ENCODE assay signal across 18 mouse cellular contexts in genomic region chr13:41663501-41664195, GRCm38 (mm10). TPM values are rescaled to one million over a fixed set of nuclear protein-coding genes. Genes with fewer than 3 reads are reported as not detected.
DNase-seq lines count a peak whose midpoint lies in the region; ATAC-seq and TF ChIP-seq lines count a peak whose summit lies in the region.
"Had no signal": no experiment of that assay in that cellular context is flagged by ENCODE, and none has a peak within 500 bp of the region (broad histone marks: within the 10 kb centered on the region; RNA-seq: fewer than 3 reads in every experiment).

No protein-coding gene starts in this region.

- H3K4me3 ChIP-seq in heart, embryonic 15.5 days, result no peak overlapping the region
- no peak overlapping the region for H3K4me3 ChIP-seq in heart, adult 2 months
- H3K4me3 ChIP-seq in midbrain, embryonic 11.5 days (ENCODE audit: low read depth, low read length), result no peak overlapping the region
- H3K4me3 ChIP-seq in midbrain, embryonic 13.5 days (replicated peaks), result no peak overlapping the region
- no peak overlapping the region for H3K4me3 ChIP-seq in forebrain, embryonic 15.5 days
- H3K4me3 ChIP-seq: embryonic facial prominence, embryonic 13.5 days; left cerebral cortex, adult 2 months; midbrain, embryonic 12.5 days; neural tube, embryonic 12.5 days had no signal

- WGBS in heart, embryonic 15.5 days, result 90% methylated on average over 14 of the region's 14 CpGs
- 90% methylated on average over 14 of the region's 14 CpGs for WGBS in heart, adult 2 months
- WGBS in midbrain, embryonic 11.5 days, result 92% methylated on average over 14 of the region's 14 CpGs
- 90% methylated on average over 14 of the region's 14 CpGs for WGBS in midbrain, embryonic 13.5 days
- WGBS in forebrain, embryonic 15.5 days, result 88% methylated on average over 14 of the region's 14 CpGs

- H3K9me3 ChIP-seq in heart, embryonic 15.5 days (replicated peaks), result no peaks in the 10 kb centered on the region
- H3K9me3 ChIP-seq in midbrain, embryonic 11.5 days (ENCODE audit: control insufficient read depth, low read length), result no peaks in the 10 kb centered on the region
- no peaks in the 10 kb centered on the region for H3K9me3 ChIP-seq in midbrain, embryonic 13.5 days
- H3K9me3 ChIP-seq in forebrain, embryonic 15.5 days, result no peaks in the 10 kb centered on the region
- H3K9me3 ChIP-seq: embryonic facial prominence, embryonic 13.5 days; midbrain, embryonic 12.5 days; neural tube, embryonic 12.5 days had no signal

- TF ChIP-seq EP300 in heart, adult 2 months (IDR thresholded peaks at IDR 0.05; ENCODE audit: insufficient read depth, low read depth, low read length), result no peak

- 0 out of 2 replicates have a peak overlapping the region, but pooled peaks have one; percentile 8 for H3K27ac ChIP-seq in heart, embryonic 15.5 days
- H3K27ac ChIP-seq in heart, adult 2 months, result no peak overlapping the region
- H3K27ac ChIP-seq in midbrain, embryonic 11.5 days (ENCODE audit: low read depth, low read length), result no peak overlapping the region
- no peak overlapping the region for H3K27ac ChIP-seq in midbrain, embryonic 13.5 days
- H3K27ac ChIP-seq in forebrain, embryonic 15.5 days (replicated peaks), result no peak overlapping the region
- H3K27ac ChIP-seq: midbrain, embryonic 12.5 days; neural tube, embryonic 12.5 days had no signal

- no peak for ATAC-seq in heart, embryonic 15.5 days (replicated peaks; ENCODE audit: insufficient number of reproducible peaks, insufficient read depth, low FRiP score, low read depth)
- ATAC-seq in midbrain, embryonic 11.5 days (ENCODE audit: low FRiP score), result no peak
- no peak for ATAC-seq in midbrain, embryonic 13.5 days
- ATAC-seq in inflammation-experienced regulatory T-cells, adult 6 months, result peak; percentile 41
- no peak for ATAC-seq in megakaryocyte-erythroid progenitor cell, adult 5-6 weeks (replicated peaks; ENCODE audit: low FRiP score, low TSS enrichment, poor library complexity, severe bottlenecking)
- ATAC-seq in forebrain, embryonic 15.5 days (replicated peaks), result no peak
- ATAC-seq: forebrain, embryonic 14.5 days had no signal

- no peak for TF ChIP-seq POLR2A in heart, adult 2 months (IDR thresholded peaks at IDR 0.05; ENCODE audit: insufficient read depth, low read depth, low read length)

- H3K4me1 ChIP-seq in heart, embryonic 15.5 days (replicated peaks), result peaks cover 34% of the 10 kb centered on the region
- peaks cover 6% of the 10 kb centered on the region for H3K4me1 ChIP-seq in heart, adult 2 months (ENCODE audit: control insufficient read depth, insufficient read depth, low read length)
- no peaks in the 10 kb centered on the region for H3K4me1 ChIP-seq in midbrain, embryonic 11.5 days (ENCODE audit: control insufficient read depth, insufficient read depth, low read length)
- 0 out of 2 replicates have a peak, but pooled peaks cover 10% of the 10 kb centered on the region for H3K4me1 ChIP-seq in midbrain, embryonic 13.5 days (replicated peaks)
- H3K4me1 ChIP-seq in forebrain, embryonic 15.5 days, result peaks cover 4% of the 10 kb centered on the region; the same call in 1 of the 2 replicates

- H3K4me2 ChIP-seq in heart, embryonic 15.5 days, result no peak overlapping the region
- no peak overlapping the region for H3K4me2 ChIP-seq in midbrain, embryonic 11.5 days
- no peak overlapping the region for H3K4me2 ChIP-seq in midbrain, embryonic 13.5 days (replicated peaks)
- H3K4me2 ChIP-seq in forebrain, embryonic 15.5 days (replicated peaks), result no peak overlapping the region
- H3K4me2 ChIP-seq: embryonic facial prominence, embryonic 13.5 days; liver, embryonic 11.5 days; midbrain, embryonic 12.5 days; neural tube, embryonic 12.5 days had no signal

- H3K79me2 ChIP-seq in heart, adult 2 months (replicated peaks; ENCODE audit: control insufficient read depth, insufficient read depth, low read length), result no peaks in the 10 kb centered on the region

- no peaks in the 10 kb centered on the region for H3K36me3 ChIP-seq in heart, embryonic 15.5 days
- H3K36me3 ChIP-seq in heart, adult 2 months (ENCODE audit: control insufficient read depth, insufficient read depth, low read length), result no peaks in the 10 kb centered on the region
- no peaks in the 10 kb centered on the region for H3K36me3 ChIP-seq in midbrain, embryonic 11.5 days (ENCODE audit: control insufficient read depth, insufficient read depth, low read length)
- H3K36me3 ChIP-seq in midbrain, embryonic 13.5 days, result no peaks in the 10 kb centered on the region
- no peaks in the 10 kb centered on the region for H3K36me3 ChIP-seq in forebrain, embryonic 15.5 days
- H3K36me3 ChIP-seq: embryonic facial prominence, embryonic 13.5 days; midbrain, embryonic 12.5 days; neural tube, embryonic 12.5 days had no signal

- no peak overlapping the region for H3K9ac ChIP-seq in heart, embryonic 15.5 days
- H3K9ac ChIP-seq in heart, adult 2 months (ENCODE audit: low read depth, low read length), result no peak overlapping the region
- H3K9ac ChIP-seq in midbrain, embryonic 11.5 days (ENCODE audit: low read length), result no peak overlapping the region
- no peak overlapping the region for H3K9ac ChIP-seq in midbrain, embryonic 13.5 days (replicated peaks)
- no peak overlapping the region for H3K9ac ChIP-seq in forebrain, embryonic 15.5 days (replicated peaks)
- H3K9ac ChIP-seq: embryonic facial prominence, embryonic 13.5 days; midbrain, embryonic 12.5 days; neural tube, embryonic 12.5 days had no signal

- TF ChIP-seq CTCF in heart, adult 2 months (IDR thresholded peaks at IDR 0.05), result no peak

- DNase-seq in heart, adult 2 months, result no peak
- DNase-seq in midbrain, embryonic 11.5 days (ENCODE audit: low spot score, missing footprints), result peak; percentile 54
- no peak for DNase-seq in embryo, embryonic 10.5 days (ENCODE audit: low spot score)
- DNase-seq: cerebellum, adult 9-11 months; layer of hippocampus, adult 9-11 months; thymus, postnatal 25 days had no signal

- intact Hi-C loops in heart, adult 2 months (cut with DNase I), result loop anchor here (5.0 kb wide), 1 partner anchor 39 kb away; no protein-coding TSS in a partner anchor

- H3K27me3 ChIP-seq in heart, embryonic 15.5 days, result no peaks in the 10 kb centered on the region
- no peaks in the 10 kb centered on the region for H3K27me3 ChIP-seq in heart, adult 2 months (ENCODE audit: control insufficient read depth, insufficient read depth, low read length)
- no peaks in the 10 kb centered on the region for H3K27me3 ChIP-seq in midbrain, embryonic 11.5 days (ENCODE audit: control insufficient read depth, insufficient read depth, low read length)
- no peaks in the 10 kb centered on the region for H3K27me3 ChIP-seq in midbrain, embryonic 13.5 days
- no peaks in the 10 kb centered on the region for H3K27me3 ChIP-seq in forebrain, embryonic 15.5 days
- H3K27me3 ChIP-seq: embryonic facial prominence, embryonic 13.5 days; midbrain, embryonic 12.5 days; neural tube, embryonic 12.5 days; Patski had no signal

RNA-seq across cellular contexts. Expression of gene Tmem170b, which starts 57.9 kb away (rescaled TPM):
- polyA plus RNA-seq in heart, embryonic 15.5 days (2015; fragmentation: Nextera tagmentation; extraction: Ambion mirVana), result 11.2 TPM in 2 replicates
- total RNA-seq in heart, adult 2 months (2021), result 10 to 100 TPM; 22.0 to 27.1 TPM
- polyA plus RNA-seq in heart, adult 2 months (2012; rRNA removed), result 3.6 and 7.1 TPM in 2 replicates
- 23.8 and 25.9 TPM in 2 replicates for polyA plus RNA-seq in midbrain, embryonic 11.5 days (2014; fragmentation: Nextera tagmentation; extraction: Ambion mirVana)
- 36.1 and 37.5 TPM in 2 replicates for polyA plus RNA-seq in midbrain, embryonic 13.5 days (2015; fragmentation: Nextera tagmentation; extraction: Ambion mirVana)
- polyA plus RNA-seq in inflammation-experienced regulatory T-cells, adult 6 months (2017; shearing (Covaris generic)), result 10 to 100 TPM in 2 of 3 experiments, 1 to 10 TPM in 1; 8.4 to 13.6 (median 11.5) TPM
- 10.9 and 16.2 TPM in 2 replicates for total RNA-seq in megakaryocyte-erythroid progenitor cell, adult 5-6 weeks (2014; fragmentation: Nextera tagmentation)
- 10.0 and 10.3 TPM in 2 replicates for total RNA-seq in megakaryocyte-erythroid progenitor cell, adult 5-6 weeks (2017)
- polyA plus RNA-seq in forebrain, embryonic 15.5 days (2015; fragmentation: Nextera tagmentation; extraction: Ambion mirVana), result 43.4 and 46.0 TPM in 2 replicates
